Mouse (Mus musculus) WW6 (cell line): Measurements from ENCODE around the gene Rab3il1.
"Not testable (repeated sequence)": the region's sequence is repeated elsewhere in the genome, so short reads cannot be mapped to it uniquely, and the experiment has no call there.

Source experiments
- DNase-seq: peaks from one replicate; pipeline ENCODE4 v3.0.0-alpha.2; 2013; ENCODE audit warnings: low read depth, low spot score

The Rab3il1 gene

GRCm38 (mm10) chr19:10001206-10001969, at the start of gene Rab3il1, which contains the start of gene Best1:
Gene Rab3il1, plus strand, starts transcription at chr19:10001669.
Gene Best1, minus strand, starts transcription at chr19:10001633.
- DNase-seq = no peak

GRCm38 (mm10) chr19:9952390-9952789, 49.1 kb upstream of the Rab3il1 start:
- DNase-seq = no peak

- DNase-seq = no peak
Observed at GRCm38 (mm10) chr19:9952912-9953311, 48.6 kb upstream of the Rab3il1 start.

- DNase-seq = no peak
Observed at GRCm38 (mm10) chr19:9954055-9954810, 47.2 kb upstream of the Rab3il1 start.

GRCm38 (mm10) chr19:9954811-9955202, 46.7 kb upstream of the Rab3il1 start:
- DNase-seq = no peak

GRCm38 (mm10) chr19:9955438-9955837, 46.0 kb upstream of the Rab3il1 start:
- no peak for DNase-seq

- no peak for DNase-seq
Observed at GRCm38 (mm10) chr19:9956624-9957388, 44.7 kb upstream of the Rab3il1 start.

- DNase-seq = no peak
Observed at GRCm38 (mm10) chr19:9957965-9958364, 43.5 kb upstream of the Rab3il1 start.

GRCm38 (mm10) chr19:9960769-9961168, 40.7 kb upstream of the Rab3il1 start:
- no peak for DNase-seq

GRCm38 (mm10) chr19:9964205-9964916, 37.1 kb upstream of the Rab3il1 start:
- no peak for DNase-seq

GRCm38 (mm10) chr19:9966096-9966867, 35.2 kb upstream of the Rab3il1 start:
- no peak for DNase-seq

- DNase-seq = no peak
Observed at GRCm38 (mm10) chr19:9968081-9968787, 33.2 kb upstream of the Rab3il1 start.

- DNase-seq = not testable (repeated sequence)
Observed at GRCm38 (mm10) chr19:9974853-9975252, 26.6 kb upstream of the Rab3il1 start.

- no peak for DNase-seq
Observed at GRCm38 (mm10) chr19:9977085-9977484, 24.4 kb upstream of the Rab3il1 start.

GRCm38 (mm10) chr19:9978431-9978951, 23.0 kb upstream of the Rab3il1 start:
- peak; percentile 42 for DNase-seq

- DNase-seq = no peak
Observed at GRCm38 (mm10) chr19:9979156-9979555, 22.3 kb upstream of the Rab3il1 start.

- no peak for DNase-seq
Observed at GRCm38 (mm10) chr19:9980258-9980657, 21.2 kb upstream of the Rab3il1 start, which contains the start of gene Fth1. Gene Fth1, plus strand, starts transcription at chr19:9980598.

- DNase-seq = no peak
Observed at GRCm38 (mm10) chr19:9981621-9982020, 19.8 kb upstream of the Rab3il1 start.

GRCm38 (mm10) chr19:9982151-9982851, 19.2 kb upstream of the Rab3il1 start:
- DNase-seq = peak; percentile 91
